Mouse (Mus musculus) T-helper 2 cell (primary cell): ENCODE measurements around the gene Ppie.
"Not testable (repeated sequence)": the region's sequence is repeated elsewhere in the genome, so short reads cannot be mapped to it uniquely, and the experiment has no call there.

Experiments
- in situ Hi-C: fragments of 300-600 bp; cut with MboI, MseI; formaldehyde crosslinking; loops from one replicate; pipeline ENCODE4 v1.15.1; 2025; ENCODE audit warnings: high pct_unique_total_duplicates

Ppie gene

GRCm38 (mm10) chr4:123116011-123116410, 23.7 kb downstream of the Ppie start, which contains the start of gene Oxct2b:
Oxct2b (plus strand) TSS chr4:123116266.
- in situ Hi-C loops = loop anchor here (5.0 kb wide), 1 partner anchor 206 kb away; the partner anchor contains the start of gene Oxct2a

- in situ Hi-C loops = loop anchor here (5.0 kb wide), 1 partner anchor 208 kb away; the partner anchor contains the start of gene Oxct2a
Observed at GRCm38 (mm10) chr4:123114651-123115050, 25.1 kb downstream of the Ppie start.

- in situ Hi-C loops = no loop called here
Observed at GRCm38 (mm10) chr4:123112216-123112764, 27.5 kb downstream of the Ppie start.

GRCm38 (mm10) chr4:123111275-123111983, 28.3 kb downstream of the Ppie start:
- in situ Hi-C loops = not testable (repeated sequence)

GRCm38 (mm10) chr4:123110751-123111150, 29.0 kb downstream of the Ppie start:
- in situ Hi-C loops = no loop called here

- in situ Hi-C loops = no loop called here
Observed at GRCm38 (mm10) chr4:123108056-123108455, 31.7 kb downstream of the Ppie start.

GRCm38 (mm10) chr4:123106864-123107263, 32.9 kb downstream of the Ppie start:
- in situ Hi-C loops = no loop called here

- in situ Hi-C loops = not testable (repeated sequence)
Observed at GRCm38 (mm10) chr4:123105929-123106328, 33.8 kb downstream of the Ppie start.

GRCm38 (mm10) chr4:123105451-123105790, 34.3 kb downstream of the Ppie start:
- in situ Hi-C loops = no loop called here

GRCm38 (mm10) chr4:123104651-123105450, 34.9 kb downstream of the Ppie start, which contains the start of gene Bmp8b:
Bmp8b (plus strand) TSS chr4:123105165.
- in situ Hi-C loops = no loop called here

GRCm38 (mm10) chr4:123093869-123094268, 45.9 kb downstream of the Ppie start:
- in situ Hi-C loops = no loop called here

- in situ Hi-C loops = no loop called here
Observed at GRCm38 (mm10) chr4:123093064-123093776, 46.5 kb downstream of the Ppie start.

- in situ Hi-C loops = no loop called here
Observed at GRCm38 (mm10) chr4:123092621-123093020, 47.1 kb downstream of the Ppie start.

- in situ Hi-C loops = no loop called here
Observed at GRCm38 (mm10) chr4:123086381-123086780, 53.4 kb downstream of the Ppie start.

GRCm38 (mm10) chr4:123085290-123085689, 54.5 kb downstream of the Ppie start:
- in situ Hi-C loops = no loop called here

GRCm38 (mm10) chr4:123083323-123083902, 56.3 kb downstream of the Ppie start:
- in situ Hi-C loops = loop anchor here (5.0 kb wide), 2 partner anchors 81 to 171 kb away; no protein-coding TSS in a partner anchor

GRCm38 (mm10) chr4:123082283-123083163, 57.2 kb downstream of the Ppie start:
- in situ Hi-C loops = loop anchor here (5.0 kb wide), 2 partner anchors 80 to 170 kb away; no protein-coding TSS in a partner anchor

GRCm38 (mm10) chr4:123080791-123081190, 59.0 kb downstream of the Ppie start:
- in situ Hi-C loops = loop anchor here (5.0 kb wide), 2 partner anchors 78 to 168 kb away; no protein-coding TSS in a partner anchor

- in situ Hi-C loops = no loop called here
Observed at GRCm38 (mm10) chr4:123078231-123078630, 61.5 kb downstream of the Ppie start.
